Mouse (Mus musculus) adrenal gland, adult (tissue): ENCODE measurements around the gene Wtap.
"Not testable (repeated sequence)": the region's sequence is repeated elsewhere in the genome, so short reads cannot be mapped to it uniquely, and the experiment has no call there.

ENCODE experiments used
- DNase-seq, 2 experiments: peaks; one replicate each; pipeline ENCODE4 v3.0.0; 2022 to 2023; ENCODE audit warnings: low spot score in 1 of 2; ENCODE audit not compliant: inconsistent age in 2 of 2

The Wtap gene

DNA sequence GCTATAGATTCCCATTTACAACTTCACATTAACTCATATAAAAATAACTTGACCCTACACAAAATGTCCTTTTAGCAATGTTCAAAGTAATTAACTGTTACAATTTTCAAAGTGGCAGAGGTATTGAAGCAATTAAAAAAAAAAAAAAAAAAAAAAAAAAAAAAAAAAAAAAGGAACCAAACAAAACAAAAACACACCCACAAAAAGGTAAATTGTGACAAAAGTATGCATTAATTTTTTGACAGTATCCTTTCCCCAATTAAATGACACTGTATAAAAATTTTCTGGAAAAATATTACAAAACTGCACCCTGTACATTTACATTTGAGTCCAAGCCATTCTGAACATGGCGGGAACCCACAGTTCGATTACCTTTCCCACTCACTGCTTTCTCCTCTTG is 26.8 kb downstream of the Wtap start:
- DNase-seq: no peak

DNA sequence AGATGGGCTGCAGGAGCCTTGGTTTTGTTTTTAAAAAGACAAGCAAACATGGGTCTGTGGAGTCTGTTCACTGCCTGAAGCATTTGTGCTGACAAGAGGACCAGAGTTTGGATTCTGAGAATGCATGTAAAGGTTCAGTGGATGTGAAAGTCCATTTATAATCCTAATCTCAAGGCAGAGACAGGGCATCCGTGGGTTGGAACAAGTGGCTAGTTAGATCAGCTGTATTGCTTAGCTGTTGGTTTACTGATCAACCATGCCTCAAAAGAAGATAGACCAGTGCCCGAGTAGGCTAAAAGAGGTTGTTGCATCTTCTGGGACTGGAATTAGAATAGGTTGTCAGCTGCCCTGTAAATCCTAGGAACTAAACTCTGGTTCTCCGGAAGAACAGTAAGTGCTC is 30.5 kb downstream of the Wtap start:
- DNase-seq: no peak

DNA sequence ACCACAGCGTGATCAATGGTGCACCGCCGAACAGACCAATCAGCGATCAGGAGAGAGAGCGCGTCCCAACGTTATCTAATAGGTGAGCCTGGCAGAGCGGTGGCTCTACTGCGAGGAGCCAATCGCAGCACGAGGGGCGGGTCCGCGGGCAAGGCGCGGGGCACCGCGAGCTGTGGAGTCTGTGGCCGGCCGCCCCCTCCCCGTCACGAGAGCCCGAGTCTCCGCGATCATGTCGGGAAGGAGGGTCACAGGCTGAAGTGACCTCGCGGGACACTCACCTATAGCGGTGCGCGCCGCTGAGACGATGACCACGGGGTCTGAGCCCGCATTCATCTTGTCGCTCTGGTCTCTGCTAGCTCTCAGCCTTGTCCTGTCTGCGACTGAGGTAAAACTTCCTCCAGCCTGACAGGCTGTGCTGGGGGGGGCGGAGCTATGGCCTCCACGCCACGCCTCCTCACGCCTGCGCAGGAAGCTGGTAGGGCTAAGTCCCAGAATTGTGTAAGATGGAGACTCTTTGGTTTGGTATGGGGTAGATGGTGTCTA is 33.6 kb downstream of the Wtap start, which contains the start of gene Acat2:
Acat2 (minus strand) TSS at position 417 of the 543 bp plus-strand sequence.
- DNase-seq: peak; percentile 95 to 99

DNA sequence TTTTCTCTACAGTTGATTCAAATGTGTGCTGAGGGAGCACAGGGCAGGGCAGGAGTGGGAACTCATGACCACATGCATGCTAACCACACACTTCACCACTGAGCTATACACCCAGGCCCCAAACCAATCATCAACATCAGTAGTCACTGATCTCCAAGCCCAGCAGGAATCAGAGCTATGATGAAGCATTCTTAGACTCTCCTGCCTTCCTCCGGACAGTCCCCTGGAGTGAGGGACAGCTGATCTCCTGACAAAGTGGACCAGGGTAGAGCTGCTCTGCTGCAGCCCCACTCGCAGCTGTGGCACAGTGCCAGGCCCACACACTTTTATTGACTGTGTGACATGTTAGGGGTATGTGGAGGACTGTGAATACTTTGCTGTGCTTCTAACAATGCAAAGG is 34.6 kb downstream of the Wtap start:
- not testable (repeated sequence) for DNase-seq

DNA sequence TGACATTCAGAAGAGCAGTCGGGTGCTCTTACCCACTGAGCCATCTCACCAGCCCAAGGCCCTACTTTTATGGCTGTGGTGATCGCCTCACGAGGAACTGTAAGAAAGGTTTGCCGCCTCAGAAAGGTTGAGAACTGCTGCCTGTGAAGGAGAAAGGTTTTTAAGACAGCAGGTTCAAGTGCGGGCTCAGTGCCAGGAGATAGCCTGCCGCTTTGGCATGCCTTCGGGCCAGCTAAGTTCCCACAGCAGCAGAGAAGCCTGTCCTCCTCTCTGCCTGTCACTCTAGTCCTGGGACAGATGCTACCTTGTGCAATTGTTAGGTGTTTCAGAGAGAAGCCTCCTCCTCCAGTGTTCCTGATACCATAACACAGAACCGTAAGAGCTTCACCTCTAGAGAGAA is 37.3 kb downstream of the Wtap start:
- DNase-seq: peak in 1 of 2 experiments; percentile 53

DNA sequence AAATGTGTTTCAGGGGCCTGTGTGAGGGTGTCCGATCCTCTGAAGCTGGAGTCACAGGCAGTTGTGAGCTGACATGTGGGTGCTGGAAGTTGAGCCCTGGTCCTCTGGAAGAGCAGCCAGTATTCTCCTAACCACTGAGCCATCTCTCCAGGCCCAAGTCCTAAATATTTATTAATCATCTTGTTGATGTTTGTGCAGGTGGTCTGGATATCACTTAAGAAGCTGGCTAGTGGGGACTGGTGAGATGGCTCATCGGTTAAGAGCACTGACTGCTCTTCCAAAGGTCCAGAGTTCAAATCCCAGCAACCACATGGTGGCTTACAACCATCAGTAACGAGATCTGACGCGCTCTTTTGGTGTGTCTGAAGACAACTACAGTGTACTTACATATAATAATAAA is 44.3 kb downstream of the Wtap start:
- no peak for DNase-seq

DNA sequence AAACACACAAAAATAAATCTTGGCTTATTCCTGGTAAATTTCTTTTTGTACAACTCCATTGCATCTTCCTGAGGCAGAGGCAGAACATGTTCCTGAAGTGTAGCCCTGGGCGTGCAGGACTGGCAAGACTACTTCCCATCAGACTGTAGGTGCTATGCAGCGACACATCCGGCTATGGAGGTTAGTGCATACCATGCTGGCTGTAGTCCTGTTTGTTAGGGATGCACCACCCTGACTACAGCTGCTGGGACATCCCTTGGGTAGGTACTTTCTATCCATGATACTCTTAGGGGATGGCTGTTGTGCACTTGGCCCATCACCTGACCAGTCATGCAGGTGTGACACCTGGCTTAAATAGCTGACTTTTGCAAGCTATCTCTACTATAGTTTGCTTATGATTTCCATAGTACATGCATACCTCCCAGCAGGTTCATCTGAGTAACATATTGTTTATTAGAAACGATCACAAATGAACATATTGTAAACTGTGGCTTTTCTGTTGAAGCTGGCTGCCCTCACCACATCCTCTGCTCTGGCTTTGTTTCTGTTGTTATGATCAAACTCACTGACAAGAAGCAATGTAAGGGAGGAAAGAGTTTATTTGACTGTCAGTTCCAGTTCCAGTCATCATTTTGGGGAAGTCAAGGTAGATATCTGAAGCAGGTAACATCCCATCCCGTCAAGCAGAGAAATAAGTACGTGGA is 51.4 kb downstream of the Wtap start:
- DNase-seq: no peak

DNA sequence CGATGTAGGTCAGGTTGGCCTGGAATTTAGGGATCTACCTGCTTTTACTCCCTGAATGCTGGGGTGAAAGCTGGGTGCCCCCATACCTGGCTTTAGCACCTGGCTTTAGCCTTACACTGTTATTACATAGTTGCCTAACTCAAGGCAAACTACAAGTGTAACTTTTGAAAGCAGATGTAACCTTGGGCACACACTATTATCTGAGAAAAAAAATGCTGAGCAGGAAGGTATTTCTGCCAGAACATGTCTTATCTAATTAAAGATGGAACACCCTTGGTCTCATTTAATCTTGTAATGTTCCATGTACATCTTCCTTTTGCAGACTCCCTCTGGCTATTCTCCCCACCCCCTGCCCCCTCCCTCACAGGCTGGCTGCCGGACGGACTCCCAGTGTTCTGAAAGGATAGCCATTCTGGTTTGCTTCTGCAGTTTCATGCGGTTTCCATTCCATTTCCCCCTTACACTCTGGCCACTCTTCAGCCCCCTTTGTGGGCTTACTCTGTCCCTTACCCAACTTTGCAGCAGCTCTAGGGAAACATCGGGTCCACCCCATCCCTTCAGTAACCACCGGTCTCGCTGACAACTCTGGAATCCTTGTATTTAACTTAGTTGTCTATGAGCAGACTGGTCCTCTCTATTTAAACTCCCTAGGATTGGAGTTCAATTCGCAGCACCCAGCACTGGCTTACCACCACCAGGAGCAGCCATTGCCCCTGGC is 52.3 kb downstream of the Wtap start:
- no peak for DNase-seq

DNA sequence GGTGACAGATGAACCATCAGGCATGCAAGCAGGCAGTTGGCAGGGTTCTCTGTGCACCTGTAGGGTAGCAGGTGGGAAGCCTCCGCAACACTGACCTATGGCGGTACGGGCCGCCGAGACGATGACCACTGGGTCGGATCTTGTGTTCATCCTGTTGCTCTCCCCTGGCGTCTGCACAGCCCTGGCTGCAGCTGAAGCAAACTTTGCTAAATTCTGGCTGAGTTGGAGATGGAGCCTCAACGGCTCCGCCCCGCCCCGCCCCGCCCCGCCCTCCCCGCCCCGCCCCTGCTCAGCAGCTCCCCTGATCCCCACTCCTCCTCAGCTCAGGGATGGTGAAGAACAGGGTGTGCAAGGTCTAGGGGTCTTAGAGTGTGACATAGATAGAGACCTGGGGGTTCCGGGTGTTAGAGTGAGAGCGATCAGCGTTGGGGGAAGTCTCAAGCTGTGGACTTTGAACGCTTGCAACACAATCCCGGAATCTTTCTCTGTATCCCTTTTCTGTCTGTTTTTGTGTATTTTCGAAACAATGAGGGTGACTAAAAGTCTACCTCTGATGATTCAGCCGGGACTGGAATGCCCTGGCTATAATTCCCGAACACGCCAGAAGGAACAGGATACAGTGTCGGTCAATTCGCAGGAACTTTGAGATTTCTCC is 53.7 kb downstream of the Wtap start, which contains the start of gene Acat3:
Acat3 (minus strand) TSS at position 450 of the 655 bp plus-strand sequence.
- DNase-seq: peak; percentile 21 to 65

DNA sequence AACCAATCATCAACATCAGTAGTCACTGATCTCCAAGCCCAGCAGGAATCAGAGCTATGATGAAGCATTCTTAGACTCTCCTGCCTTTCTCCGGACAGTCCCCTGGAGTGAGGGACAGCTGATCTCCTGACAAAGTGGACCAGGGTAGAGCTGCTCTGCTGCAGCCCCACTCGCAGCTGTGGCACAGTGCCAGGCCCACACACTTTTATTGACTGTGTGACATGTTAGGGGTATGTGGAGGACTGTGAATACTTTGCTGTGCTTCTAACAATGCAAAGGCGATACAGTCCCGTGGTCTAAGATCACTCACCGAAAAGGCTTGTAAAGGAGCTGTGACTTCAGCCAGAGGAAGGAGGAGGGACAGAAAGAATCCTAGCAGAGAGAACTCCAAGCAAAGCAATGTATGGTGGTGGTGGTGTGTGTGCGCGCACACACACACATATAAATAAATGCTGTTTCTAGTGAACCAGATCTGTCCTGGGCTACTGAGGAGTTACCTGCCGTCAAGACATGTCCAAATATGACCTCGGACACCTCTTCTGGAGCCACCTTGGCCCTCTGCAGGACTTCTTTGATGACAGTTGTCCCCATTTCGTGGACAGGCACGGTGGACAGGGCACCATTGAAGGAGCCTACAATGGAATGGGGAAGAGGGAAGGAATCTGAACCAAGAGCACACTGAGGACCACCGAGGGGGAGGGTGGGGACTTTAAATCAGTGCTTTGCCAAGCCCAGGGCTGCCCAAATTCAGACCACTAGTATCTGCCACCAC is 54.4 kb downstream of the Wtap start:
- not testable (repeated sequence) for DNase-seq

DNA sequence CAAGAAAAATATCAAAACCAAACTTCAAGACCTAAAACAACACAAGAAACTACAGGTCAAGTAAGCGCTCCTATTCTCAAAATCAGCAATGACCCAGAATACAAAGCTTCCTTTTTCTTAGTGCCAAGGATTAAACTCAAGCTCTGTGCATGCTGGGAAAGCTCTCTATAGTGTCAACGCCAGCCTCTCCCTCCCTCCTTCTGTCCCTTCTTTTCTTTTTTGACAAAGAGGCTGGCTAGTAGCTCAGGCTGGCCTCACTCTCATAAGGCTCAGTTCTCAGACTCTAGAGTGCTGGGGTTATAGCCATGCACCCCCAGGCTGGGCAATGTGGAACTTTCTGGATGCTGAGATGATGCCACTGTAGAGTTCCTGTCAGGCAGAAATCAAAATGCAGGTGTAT is 55.9 kb downstream of the Wtap start:
- DNase-seq: no peak

DNA sequence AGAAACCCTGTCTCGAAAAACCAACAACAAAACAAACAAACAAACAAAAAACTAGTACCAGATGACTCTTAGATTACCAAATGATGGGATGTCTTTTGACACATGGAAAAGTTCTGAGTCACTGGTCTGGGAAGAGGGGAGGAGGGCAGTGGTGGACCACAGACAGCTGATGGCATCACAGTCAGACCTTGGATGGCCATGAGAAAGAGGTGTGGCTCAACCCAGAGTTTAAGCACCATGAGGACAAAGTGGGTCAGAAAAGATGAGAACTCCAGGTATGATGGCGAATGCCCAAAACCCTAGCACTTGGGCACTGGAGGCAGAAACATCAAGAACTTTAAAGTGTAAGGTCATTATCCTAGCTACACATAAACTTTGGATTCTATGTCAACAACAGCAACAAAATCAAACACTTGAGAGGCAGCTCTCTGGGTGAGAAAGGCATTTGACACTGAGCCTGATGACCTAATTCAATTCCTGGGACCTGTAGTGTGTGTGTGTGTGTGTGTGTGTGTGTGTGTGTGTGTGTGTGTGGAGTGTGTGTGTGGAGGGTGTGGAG is 56.5 kb downstream of the Wtap start:
- no peak for DNase-seq

DNA sequence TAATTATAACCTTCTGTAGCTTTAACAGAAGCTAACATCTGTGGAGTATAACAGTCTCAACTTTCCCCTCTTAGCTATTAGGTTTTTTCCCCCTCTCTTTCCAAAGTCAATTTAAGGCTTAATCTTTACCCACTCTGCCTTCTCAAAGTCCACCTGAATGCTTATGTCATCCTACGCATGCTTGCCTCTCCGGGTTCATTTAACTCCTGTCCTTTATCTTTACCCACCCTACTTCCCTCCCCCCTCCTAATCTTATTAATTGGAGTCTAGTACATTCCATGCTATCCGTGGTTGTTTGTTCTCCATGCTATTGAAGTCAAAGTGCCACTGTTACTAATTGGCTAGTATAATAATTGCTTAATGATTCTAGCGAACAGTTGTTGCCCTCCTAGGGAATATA is 58.2 kb downstream of the Wtap start:
- DNase-seq: no peak

DNA sequence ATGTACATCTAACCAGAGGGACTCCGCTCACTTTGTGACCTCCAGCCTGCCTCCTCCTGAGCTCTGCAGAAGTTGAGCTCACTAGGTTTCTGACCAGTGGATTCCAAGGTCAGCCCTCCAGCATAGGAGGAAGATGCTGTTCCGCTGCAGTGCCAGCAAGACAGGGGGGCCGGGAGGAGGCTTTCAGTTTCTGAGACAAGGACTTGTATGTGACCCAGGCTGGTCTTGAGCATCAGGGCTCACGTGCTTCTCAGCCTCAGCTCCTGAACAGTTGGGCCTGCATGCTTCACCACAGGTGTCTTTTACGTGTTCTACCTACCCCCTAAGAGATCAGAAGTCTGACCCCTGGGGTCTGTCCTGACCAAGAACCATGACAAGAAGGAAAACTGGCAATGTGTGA is 62.4 kb downstream of the Wtap start:
- peak in 1 of 2 experiments; percentile 78 for DNase-seq

DNA sequence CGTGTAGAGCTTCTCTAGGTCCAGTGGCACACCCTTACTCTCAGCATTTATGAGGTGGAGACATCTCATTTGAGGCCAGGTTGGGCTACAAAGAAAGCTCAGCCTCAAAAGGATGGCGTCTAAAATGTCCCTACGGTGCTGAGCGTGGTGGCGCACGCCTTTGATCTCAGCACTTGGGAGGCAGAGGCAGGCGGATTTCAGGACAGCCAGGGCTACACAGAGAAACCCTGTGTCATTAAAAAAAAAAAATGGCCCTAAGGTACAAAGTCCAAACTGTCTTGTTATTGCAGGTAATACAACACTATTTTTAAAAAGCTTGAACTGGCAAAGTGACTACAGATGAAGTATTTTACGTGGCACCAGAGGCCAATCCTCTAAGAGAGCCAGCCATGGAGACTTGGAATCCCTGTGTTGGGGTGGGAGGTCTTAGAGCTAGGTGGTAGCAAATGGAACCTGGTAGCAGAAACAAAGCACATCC is 68.2 kb downstream of the Wtap start:
- DNase-seq: no peak

DNA sequence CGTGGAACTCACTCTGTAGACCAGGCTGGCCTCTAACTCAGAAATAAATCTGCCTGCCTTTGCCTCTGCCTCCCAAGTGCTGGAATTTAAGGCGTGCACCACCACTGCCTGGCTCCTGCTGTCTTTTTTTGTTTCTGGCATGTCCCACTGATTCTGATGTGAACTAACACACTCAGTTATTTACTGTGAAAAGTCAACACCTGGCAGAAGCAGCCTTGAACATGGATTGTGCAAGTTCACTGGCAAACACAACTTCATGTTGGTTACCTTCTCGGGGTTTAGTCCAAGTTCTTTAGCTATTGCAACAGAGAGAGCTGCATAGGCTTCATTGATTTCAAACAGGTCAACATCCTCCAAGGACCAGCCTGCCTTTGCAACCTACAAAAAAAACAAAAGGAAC is 69.0 kb downstream of the Wtap start:
- peak in 1 of 2 experiments; percentile 54 for DNase-seq

DNA sequence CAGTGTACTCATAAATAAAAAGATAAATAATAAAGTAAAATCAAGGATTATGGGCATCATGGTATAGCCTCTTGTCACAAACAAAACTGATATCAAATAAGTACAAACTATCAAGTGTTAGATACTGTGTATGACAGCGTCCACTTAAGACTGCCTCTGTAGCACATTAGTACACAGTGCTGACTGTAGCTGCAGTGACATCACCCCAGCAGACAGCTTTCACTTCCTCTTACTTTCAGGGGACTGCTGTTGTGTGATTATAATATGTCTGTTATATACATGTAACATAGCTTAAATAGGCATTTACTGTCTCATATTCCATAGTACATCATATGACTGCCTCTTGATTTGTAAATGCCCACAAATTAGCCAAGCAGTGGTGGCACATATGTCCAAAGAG is 72.9 kb downstream of the Wtap start:
- DNase-seq: no peak
